Mouse (Mus musculus): Measurements from ENCODE around the gene Stx8.

GRCm38 (mm10) chr11:68223143-68223542, 257.1 kb downstream of the Stx8 start:
- TF ChIP-seq POLR2A (IDR thresholded peaks at IDR 0.05; ENCODE audit: extremely low read depth, insufficient read depth, low read length) = no peak
- TF ChIP-seq CTCF (IDR thresholded peaks at IDR 0.05; ENCODE audit: low read depth, low read length) = no peak
